Mouse (Mus musculus): ENCODE results near the gene Cdh13.

Gene Cdh13

GRCm38 (mm10) chr8:118380782-118381181 lies 97.2 kb downstream of the Cdh13 start:
- no peak for DNase-seq (ENCODE audit: low spot score in 2 of 2)

GRCm38 (mm10) chr8:118381641-118382040 lies 98.1 kb downstream of the Cdh13 start:
- DNase-seq (ENCODE audit: low spot score in 2 of 2), result no peak

- DNase-seq (ENCODE audit: low spot score in 2 of 2), result no peak
Observed at GRCm38 (mm10) chr8:118384314-118384713, 100.8 kb downstream of the Cdh13 start.

DNA sequence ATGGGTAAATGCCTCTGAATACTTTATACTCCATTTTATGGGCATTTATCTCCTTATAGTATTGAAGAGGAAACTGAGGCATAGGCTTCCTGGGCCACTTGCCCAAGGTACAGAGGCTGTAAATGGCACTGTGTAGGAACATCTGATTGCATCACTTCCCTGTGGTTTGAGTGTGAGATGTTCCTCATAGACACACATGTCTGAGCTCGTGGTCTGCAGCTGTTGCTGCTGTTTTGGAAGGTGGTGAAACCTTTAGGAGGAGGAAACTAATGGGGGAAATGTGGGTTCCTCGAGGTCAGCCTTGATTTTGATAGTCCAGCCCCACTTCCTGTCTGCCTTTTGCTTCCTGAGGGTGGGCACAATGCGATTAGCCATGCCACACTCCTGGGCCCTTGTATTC lies 105.9 kb downstream of the Cdh13 start:
- no peak for DNase-seq (ENCODE audit: low spot score in 2 of 2)

DNA sequence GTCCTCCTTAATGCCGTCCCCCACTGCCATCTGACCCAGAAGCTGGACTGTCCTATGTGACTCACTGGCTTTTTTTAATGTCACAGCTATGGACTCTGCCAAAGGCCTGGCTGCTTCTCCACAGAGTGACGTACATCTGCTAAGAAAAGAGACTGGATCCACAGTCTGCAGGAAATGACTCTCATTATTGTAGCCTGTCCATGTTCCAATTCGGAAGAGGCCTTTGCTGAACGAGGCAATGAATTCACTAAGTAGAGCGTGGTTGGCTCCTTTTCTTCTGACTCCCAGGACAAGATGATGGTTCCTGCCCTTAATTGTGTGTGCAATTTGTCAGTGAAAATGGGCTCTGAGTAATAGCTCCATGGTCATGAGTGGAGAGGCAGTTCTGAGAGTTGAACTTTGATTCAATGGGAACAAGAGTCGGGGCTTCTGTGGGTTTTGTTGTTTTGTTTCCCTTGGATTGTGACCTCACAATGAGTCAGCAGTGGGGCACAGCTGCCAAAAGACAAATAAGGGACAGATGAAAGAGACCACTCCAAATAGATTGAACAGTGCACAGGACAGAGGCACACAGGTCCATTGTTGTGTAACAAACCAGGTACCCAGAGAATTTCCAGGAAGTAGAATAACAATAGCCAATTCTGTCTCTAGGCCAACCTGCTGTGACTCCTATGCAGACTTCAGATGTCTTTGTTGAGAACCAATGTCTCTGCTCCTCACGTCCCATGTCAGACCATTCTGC lies 110.5 kb downstream of the Cdh13 start:
- peak in 1 of 2 experiments; percentile 15 for DNase-seq (ENCODE audit: low spot score in 2 of 2)

- no peak for DNase-seq (ENCODE audit: low spot score in 2 of 2)
Observed at GRCm38 (mm10) chr8:118395178-118395577, 111.6 kb downstream of the Cdh13 start.

- no peak for DNase-seq (ENCODE audit: low spot score in 2 of 2)
Observed at GRCm38 (mm10) chr8:118404836-118405235, 121.3 kb downstream of the Cdh13 start.

DNA sequence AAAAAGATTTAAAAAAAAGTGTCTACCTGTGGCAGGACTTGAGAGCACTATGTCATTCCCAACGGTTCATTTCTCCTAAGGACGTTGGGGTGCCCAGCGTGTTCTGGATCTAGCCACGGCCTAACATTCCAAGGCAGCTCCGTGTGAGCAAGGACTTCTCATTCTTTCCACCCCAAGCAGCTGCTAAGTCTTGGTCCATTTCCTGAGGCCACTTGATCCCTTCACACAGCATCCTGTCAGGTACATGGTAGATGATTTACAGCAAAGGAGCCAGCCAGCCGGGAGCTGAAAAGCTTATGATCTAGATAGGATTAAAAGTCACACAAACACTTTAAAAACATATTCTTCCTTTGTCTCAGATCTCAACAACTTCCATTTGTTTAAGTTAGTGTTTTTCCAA lies 123.8 kb downstream of the Cdh13 start:
- no peak for DNase-seq (ENCODE audit: low spot score in 2 of 2)

DNA sequence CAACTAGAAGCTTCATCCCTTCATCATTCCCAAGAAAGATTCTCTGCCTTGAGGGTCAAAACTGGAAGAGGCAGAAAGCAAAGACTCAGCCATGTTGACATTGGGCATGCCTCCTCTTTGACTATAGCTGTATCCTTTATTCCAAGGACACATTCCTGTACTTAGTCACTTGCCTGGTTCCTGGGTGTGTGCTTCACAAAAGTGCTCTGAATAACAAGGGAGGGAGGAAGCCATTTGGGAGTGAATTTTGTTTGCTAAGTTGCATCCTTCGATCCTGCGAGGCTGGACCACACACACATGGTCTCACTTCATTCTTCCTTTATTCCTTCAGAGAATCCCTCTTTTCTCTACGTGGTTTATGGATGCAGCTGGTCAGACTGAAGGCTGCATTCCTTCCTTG lies 125.9 kb downstream of the Cdh13 start:
- DNase-seq (ENCODE audit: low spot score in 2 of 2), result no peak

DNA sequence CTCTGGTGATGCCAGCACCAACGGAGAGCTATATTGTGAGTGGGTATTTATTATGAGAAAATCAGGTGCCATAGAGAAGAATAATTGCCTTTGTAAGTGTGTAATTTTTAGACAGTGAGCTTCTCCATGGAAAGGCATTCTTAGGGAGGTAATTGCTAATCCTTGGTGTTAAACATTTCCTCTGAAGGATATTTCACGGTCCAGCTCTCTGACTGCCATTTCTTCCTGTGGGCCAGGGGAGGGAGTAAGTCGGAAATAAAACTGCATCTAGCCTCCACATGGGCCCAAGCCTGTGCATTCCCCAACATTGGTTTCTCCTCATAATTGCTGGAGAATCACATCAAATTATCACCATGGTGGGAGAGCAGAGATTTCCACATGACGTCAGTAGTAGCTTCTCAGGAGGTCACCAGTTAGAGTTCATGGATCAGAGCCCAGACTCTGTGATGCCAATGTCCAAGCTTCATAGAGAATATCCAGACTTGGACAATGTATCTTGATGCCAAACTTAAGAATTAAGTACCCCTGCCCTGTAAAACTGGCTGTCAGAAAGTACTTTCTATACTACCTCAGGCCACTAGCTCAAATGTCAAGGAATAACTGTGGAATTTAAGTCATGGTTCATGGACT lies 126.9 kb downstream of the Cdh13 start:
- no peak for DNase-seq (ENCODE audit: low spot score in 2 of 2)

DNA sequence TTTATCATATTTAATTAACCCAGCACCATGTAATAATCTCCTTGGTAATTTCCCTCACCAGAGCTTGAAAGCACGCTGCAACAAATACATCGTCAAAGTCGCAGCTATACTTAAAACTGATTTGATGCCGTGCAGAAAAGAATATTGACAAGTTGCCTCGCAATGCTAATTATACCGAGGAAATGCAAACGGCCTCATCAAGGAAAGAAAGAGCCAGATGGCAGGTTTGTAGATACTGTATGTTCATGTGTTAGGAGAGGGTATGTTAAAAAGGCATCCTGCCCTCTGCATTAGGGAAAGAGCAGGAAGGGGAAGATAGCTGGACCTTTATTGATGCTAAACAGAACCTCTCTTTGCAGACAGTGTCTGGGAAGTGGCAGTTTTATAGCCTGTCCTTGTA lies 132.1 kb downstream of the Cdh13 start:
- DNase-seq (ENCODE audit: low spot score in 2 of 2), result no peak

DNA sequence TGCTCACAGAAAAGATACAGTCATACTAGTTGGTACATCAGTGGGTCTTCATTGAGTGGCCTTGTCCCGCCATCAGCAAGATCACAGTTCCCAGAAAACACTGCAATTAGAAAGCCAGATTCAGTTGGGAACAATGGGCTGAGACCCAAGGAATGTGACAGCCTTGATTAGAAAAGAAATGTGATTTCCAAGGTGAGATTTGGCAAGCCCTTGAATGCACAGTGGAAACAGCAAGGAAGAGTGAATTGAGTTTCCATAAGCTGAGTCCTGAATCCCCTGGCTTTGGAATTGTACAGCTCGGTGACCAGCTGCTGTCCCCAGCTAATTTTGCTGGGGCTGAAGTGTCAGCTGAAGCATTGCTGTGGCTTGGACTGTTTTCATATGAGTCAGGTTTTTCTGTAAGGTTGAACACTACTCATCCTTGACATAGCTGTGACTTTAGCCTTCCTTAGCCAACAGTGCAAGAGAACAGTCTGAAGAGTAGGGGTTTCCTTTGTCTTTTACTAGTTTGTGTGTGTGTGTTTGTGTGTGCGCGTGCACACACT lies 133.3 kb downstream of the Cdh13 start:
- DNase-seq (ENCODE audit: low spot score in 2 of 2), result no peak

GRCm38 (mm10) chr8:118422624-118423023 lies 139.1 kb downstream of the Cdh13 start:
- no peak for DNase-seq (ENCODE audit: low spot score in 2 of 2)

GRCm38 (mm10) chr8:118428941-118429340 lies 145.4 kb downstream of the Cdh13 start:
- no peak for DNase-seq (ENCODE audit: low spot score in 2 of 2)

DNA sequence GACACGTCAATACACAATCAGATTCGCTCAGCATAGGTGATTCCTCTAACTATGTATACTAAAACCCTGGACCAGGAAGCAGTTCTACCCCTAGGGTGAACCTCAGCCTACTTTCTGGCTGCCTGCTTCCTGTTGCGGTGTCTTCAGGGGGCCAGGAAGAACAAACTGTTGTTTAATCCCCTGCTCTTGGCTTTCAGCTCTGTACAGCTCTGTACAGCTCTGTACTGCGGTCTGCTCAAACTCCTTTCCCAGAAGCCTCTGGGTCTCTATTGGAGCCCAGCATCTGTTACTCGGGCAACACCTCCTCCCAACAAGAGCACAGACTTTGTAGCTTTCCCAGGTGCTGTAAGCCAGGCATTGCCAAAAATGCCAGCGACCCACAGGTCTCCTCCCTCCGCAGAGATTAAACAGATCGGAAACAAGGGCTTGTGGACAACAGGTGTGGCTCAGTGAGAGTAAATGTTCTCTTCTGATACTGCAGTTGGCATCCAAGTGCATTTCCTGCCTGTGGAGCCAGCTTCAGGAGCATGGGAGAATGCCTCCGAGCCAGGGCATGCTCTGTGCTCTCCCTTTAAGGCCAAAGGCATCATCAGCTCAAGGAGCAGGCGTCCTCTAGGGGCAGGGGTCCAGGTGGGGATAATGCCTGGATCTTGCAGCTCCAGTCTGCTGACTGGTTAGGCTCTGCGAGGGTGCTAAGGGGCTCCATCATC lies 148.4 kb downstream of the Cdh13 start:
- no peak for DNase-seq (ENCODE audit: low spot score in 2 of 2)

DNA sequence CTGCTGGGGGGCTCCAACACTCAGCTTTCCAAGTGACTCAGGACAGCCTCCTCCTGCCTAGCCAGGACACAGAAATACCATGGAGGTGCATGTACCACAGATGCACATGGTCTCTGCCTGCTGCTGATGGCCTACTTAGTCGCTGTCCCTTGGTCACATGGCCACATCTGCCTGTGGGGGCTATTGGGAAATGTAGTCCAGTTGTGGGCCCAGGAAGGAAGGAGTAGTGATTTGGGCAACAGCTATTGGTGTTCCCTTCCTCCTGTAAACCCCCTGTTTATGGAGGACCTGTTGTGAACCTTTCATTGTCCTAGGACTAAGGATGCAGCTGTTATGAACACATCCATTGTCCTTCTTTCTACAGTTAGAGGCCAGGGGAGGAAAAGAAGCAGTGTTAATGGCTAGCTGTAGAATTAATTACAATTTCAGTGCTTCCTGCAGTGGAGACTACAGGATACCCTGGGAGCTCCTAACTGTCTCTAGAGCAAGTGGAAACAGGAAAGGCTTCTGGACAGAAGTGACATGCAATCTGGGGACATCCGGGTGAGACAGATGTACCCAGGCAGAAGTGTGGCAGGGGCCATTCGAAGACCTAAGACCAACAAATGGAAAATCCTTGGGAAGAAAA lies 150.1 kb downstream of the Cdh13 start:
- DNase-seq (ENCODE audit: low spot score in 2 of 2), result no peak

GRCm38 (mm10) chr8:118436751-118437150 lies 153.2 kb downstream of the Cdh13 start:
- no peak for DNase-seq (ENCODE audit: low spot score in 2 of 2)

DNA sequence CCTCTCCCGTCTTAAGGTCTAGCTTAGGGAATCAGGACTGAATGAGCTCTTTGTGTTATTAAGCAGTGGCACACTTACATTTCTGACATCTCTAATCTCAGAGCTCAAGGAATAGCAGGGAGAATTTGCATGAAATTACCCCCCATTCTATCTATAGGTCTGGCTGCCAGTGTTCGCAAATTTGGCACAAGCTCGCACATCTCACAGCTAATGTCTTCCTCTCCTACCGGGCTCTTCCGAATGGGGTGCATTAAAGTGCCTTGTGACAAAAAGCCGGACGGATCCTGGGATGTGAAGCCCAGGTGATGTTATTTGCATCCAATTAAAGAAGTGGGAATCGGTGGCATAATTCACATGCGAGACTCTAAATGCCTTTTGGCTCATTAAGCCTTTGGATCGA lies 153.6 kb downstream of the Cdh13 start:
- no peak for DNase-seq (ENCODE audit: low spot score in 2 of 2)

DNA sequence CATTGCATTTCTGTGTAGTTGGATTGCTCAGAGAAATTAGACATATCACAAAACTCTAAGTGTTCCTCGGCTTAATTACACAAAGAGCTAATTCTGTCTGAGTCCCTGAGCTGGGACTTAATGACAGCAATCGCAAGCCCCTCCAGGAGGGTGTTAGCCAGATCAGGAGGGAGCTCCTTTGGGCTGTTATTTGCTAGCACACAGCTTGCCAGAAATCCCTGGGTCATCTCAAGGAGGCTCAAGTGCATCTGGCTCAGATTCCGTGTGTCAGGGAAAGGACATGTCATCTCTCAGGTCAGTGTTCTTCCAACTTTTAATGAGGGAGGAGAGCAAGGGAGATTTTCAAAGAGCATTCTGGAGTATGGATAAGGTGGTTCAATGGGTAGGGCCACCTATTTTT lies 154.3 kb downstream of the Cdh13 start:
- no peak for DNase-seq (ENCODE audit: low spot score in 2 of 2)

DNA sequence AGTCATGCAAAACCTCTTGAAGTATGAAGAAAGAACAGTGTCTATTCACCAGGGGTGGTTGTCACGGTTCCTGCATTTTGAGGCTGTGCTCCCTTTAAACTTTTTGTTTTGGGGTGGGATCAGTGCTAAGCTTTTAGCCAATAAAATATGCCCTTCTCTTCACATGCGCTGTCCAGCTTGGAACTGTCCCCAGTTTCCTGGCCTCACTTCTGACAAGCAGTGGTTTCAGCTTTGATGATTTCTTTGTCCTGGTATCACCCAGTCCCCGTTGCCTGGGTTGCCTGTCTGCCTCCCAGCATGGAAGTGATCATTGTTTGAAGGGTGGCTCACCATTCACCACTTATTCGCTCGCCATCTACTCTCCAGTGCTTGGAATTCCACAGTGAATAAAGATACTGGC lies 156.3 kb downstream of the Cdh13 start:
- DNase-seq (ENCODE audit: low spot score in 2 of 2), result no peak

- no peak for DNase-seq (ENCODE audit: low spot score in 2 of 2)
Observed at GRCm38 (mm10) chr8:118443361-118443760, 159.8 kb downstream of the Cdh13 start.

DNA sequence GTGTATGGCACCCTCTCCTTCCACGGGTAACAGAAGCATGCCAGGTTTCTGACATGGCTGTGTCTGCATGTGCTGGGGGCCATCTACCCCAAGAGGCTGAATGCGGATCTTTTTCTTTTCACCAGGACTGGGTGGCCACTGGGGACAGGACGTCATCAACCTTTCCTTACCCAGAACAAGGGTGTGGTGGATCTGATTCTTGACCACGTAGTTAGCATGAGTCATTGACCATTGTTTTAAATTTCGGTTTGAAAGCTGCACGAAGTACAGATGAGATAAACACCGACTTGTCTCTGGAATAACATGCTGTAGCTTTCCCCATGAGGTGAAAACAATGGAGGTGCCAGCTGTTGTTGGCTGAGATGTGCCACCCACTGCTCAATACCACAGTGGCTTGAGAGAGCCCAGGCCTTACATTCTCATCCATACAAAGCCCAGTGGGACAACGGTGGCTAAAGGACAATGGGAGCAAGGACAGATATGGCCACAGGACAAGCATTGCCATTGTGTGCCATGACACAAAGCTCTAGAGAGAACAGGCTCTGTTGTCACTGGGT lies 161.2 kb downstream of the Cdh13 start:
- DNase-seq (ENCODE audit: low spot score in 2 of 2), result no peak

Measured in left cerebral cortex, adult 9 months (tissue).